Mouse (Mus musculus): ENCODE data around the gene Zfp809.

The Zfp809 gene

GRCm38 (mm10) chr9:22261594-22261993, 36.1 kb downstream of the Zfp809 start:
- DNase-seq (ENCODE audit: low spot score in 2 of 2): no peak

- no peak for DNase-seq (ENCODE audit: low spot score in 2 of 2)
Observed at GRCm38 (mm10) chr9:22262611-22263010, 37.1 kb downstream of the Zfp809 start.

GRCm38 (mm10) chr9:22268886-22269285, 43.4 kb downstream of the Zfp809 start:
- no peak for DNase-seq (ENCODE audit: low spot score in 2 of 2)

GRCm38 (mm10) chr9:22278733-22279132, 53.2 kb downstream of the Zfp809 start:
- no peak for DNase-seq (ENCODE audit: low spot score in 2 of 2)

Measured in heart, adult 9 months (tissue).